Comparison of ENCODE assay signal across 19 mouse cellular contexts in the genomic region with DNA sequence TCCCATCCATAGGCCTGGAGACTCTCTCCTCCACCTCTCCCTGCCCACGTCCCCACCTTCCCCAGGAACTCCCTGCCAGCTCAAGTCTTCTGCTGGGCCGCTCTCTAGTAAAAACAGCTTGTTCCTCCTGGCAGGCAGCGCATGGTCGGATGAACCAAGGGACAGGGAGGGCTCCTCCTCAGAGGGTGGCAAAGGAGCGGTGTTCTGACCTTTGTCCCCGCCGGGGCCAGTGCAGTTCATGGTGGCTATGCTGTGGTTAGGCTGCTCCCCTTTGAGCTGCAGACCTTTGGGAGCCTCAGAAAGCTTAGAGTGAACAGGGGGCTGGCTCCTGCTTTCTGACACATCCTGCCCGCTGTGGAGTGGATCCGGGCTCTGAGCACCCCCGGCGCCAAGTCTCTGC. TPM values are rescaled to one million over a fixed set of nuclear protein-coding genes. Genes with fewer than 3 reads are reported as not detected.
A peak's percentile ranks its signal among the peaks of the same experiment; 100 is the strongest.
DNase-seq lines count a peak whose midpoint lies in the region; ATAC-seq and TF ChIP-seq lines count a peak whose summit lies in the region.
"Had no signal": no experiment of that assay in that cellular context is flagged by ENCODE, and none has a peak within 500 bp of the region (broad histone marks: within the 10 kb centered on the region; RNA-seq: fewer than 3 reads in every experiment).

No protein-coding gene starts in this region.

- no peak overlapping the region for H3K27ac ChIP-seq in forebrain, embryonic 11.5 days (ENCODE audit: low read depth, low read length)
- H3K27ac ChIP-seq in forebrain, embryonic 12.5 days: no peak overlapping the region
- H3K27ac ChIP-seq in kidney, adult 2 months (ENCODE audit: insufficient read depth, low read depth, low read length): no peak overlapping the region
- peak overlapping the region; percentile 29 for H3K27ac ChIP-seq in small intestine, adult 2 months (ENCODE audit: insufficient read depth, low read depth, low read length)
- H3K27ac ChIP-seq: embryonic facial prominence, embryonic 15.5 days; heart, embryonic 10.5 days; hindbrain, embryonic 15.5 days; left cerebral cortex, adult 2 months; liver, embryonic 15.5 days; macrophage had no signal

- no peaks in the 10 kb centered on the region; the same call in 1 of the 2 replicates for H3K36me3 ChIP-seq in forebrain, embryonic 11.5 days (ENCODE audit: control insufficient read depth, insufficient read depth, low read length)
- peaks cover 40% of the 10 kb centered on the region for H3K36me3 ChIP-seq in forebrain, embryonic 12.5 days (replicated peaks)
- H3K36me3 ChIP-seq in kidney, adult 2 months (ENCODE audit: control insufficient read depth, insufficient read depth, low read length): no peaks in the 10 kb centered on the region
- peaks cover 2% of the 10 kb centered on the region for H3K36me3 ChIP-seq in small intestine, adult 2 months (ENCODE audit: control insufficient read depth, insufficient read depth, low read length)

- no peak for ATAC-seq in forebrain, embryonic 11.5 days (replicated peaks; ENCODE audit: low FRiP score)
- ATAC-seq in forebrain, embryonic 12.5 days (ENCODE audit: low FRiP score): no peak

- no peaks in the 10 kb centered on the region for H3K9me3 ChIP-seq in forebrain, embryonic 11.5 days (ENCODE audit: control insufficient read depth, low read length)
- no peaks in the 10 kb centered on the region for H3K9me3 ChIP-seq in forebrain, embryonic 12.5 days
- H3K9me3 ChIP-seq: embryonic facial prominence, embryonic 15.5 days; heart, embryonic 10.5 days; hindbrain, embryonic 15.5 days; liver, embryonic 15.5 days had no signal

- no peak for TF ChIP-seq CTCF in kidney, adult 2 months (conservative IDR thresholded peaks at IDR 0.05; ENCODE audit: insufficient read depth, insufficient read length, low read depth, low read length)
- TF ChIP-seq CTCF in small intestine, adult 2 months (IDR thresholded peaks at IDR 0.05; ENCODE audit: extremely low read depth, insufficient read length, insufficient replicate concordance, low read depth, low read length): no peak

- 94% methylated on average over 11 of the region's 11 CpGs for WGBS in forebrain, embryonic 11.5 days
- WGBS in forebrain, embryonic 12.5 days: 92% methylated on average over 11 of the region's 11 CpGs
- WGBS in kidney, adult 2 months: 74% methylated on average over 11 of the region's 11 CpGs
- WGBS in small intestine, adult 2 months: 34% methylated on average over 11 of the region's 11 CpGs

- H3K4me3 ChIP-seq in forebrain, embryonic 11.5 days (ENCODE audit: low read depth, low read length): no peak overlapping the region
- H3K4me3 ChIP-seq in forebrain, embryonic 12.5 days (replicated peaks): no peak overlapping the region
- no peak overlapping the region for H3K4me3 ChIP-seq in kidney, adult 2 months (ENCODE audit: insufficient read depth, low read depth, low read length)
- peak overlapping the region; percentile 47 for H3K4me3 ChIP-seq in small intestine, adult 2 months (ENCODE audit: low read depth, low read length)
- H3K4me3 ChIP-seq: embryonic facial prominence, embryonic 15.5 days; heart, embryonic 10.5 days; hindbrain, embryonic 15.5 days; left cerebral cortex, adult 2 months; liver, embryonic 15.5 days had no signal

- no peak for TF ChIP-seq POLR2A in kidney, adult 2 months (IDR thresholded peaks at IDR 0.05; ENCODE audit: low read depth, low read length)
- no peak for TF ChIP-seq POLR2A in small intestine, adult 2 months (IDR thresholded peaks at IDR 0.05; ENCODE audit: low read depth, low read length)

- H3K4me2 ChIP-seq in forebrain, embryonic 11.5 days (ENCODE audit: low read depth, low read length, severe bottlenecking): no peak overlapping the region
- no peak overlapping the region for H3K4me2 ChIP-seq in forebrain, embryonic 12.5 days
- H3K4me2 ChIP-seq: embryonic facial prominence, embryonic 15.5 days; hindbrain, embryonic 15.5 days; liver, embryonic 15.5 days had no signal

- no peak overlapping the region for H3K9ac ChIP-seq in forebrain, embryonic 11.5 days (ENCODE audit: low read length)
- H3K9ac ChIP-seq in forebrain, embryonic 12.5 days: no peak overlapping the region
- H3K9ac ChIP-seq: embryonic facial prominence, embryonic 15.5 days; hindbrain, embryonic 15.5 days; liver, embryonic 15.5 days had no signal

- no peaks in the 10 kb centered on the region for H3K27me3 ChIP-seq in forebrain, embryonic 11.5 days (ENCODE audit: control insufficient read depth, insufficient read depth, low read length)
- H3K27me3 ChIP-seq in forebrain, embryonic 12.5 days: no peaks in the 10 kb centered on the region
- H3K27me3 ChIP-seq in kidney, adult 2 months (replicated peaks; ENCODE audit: control insufficient read depth, insufficient read depth, low read length): no peaks in the 10 kb centered on the region
- no peaks in the 10 kb centered on the region for H3K27me3 ChIP-seq in small intestine, adult 2 months (ENCODE audit: control insufficient read depth, insufficient read depth, low read length)
- H3K27me3 ChIP-seq: embryonic facial prominence, embryonic 15.5 days; hindbrain, embryonic 15.5 days; liver, embryonic 15.5 days had no signal

- intact Hi-C loops in gastrocnemius, postnatal 14 days (cut with DNase I; ENCODE audit: low total_unique reads): no loop called here

- DNase-seq in forebrain, embryonic 11.5 days (ENCODE audit: low spot score): peak; percentile 30
- DNase-seq in kidney, adult 2 months: peak; percentile 84
- DNase-seq in kidney, postnatal 14 days: peak; percentile 74
- no peak for DNase-seq in spleen, adult 18-20 months
- DNase-seq in adrenal gland, adult 2 months: no peak
- DNase-seq in gastrocnemius, postnatal 14 days: no peak
- DNase-seq: adrenal gland, postnatal 25 days; cerebellum, adult 9-10 months; heart, postnatal 4 days; left cerebral cortex, postnatal 4 days; liver had no signal

- no peaks in the 10 kb centered on the region for H3K4me1 ChIP-seq in forebrain, embryonic 11.5 days (replicated peaks; ENCODE audit: control insufficient read depth, insufficient read depth, low read length)
- H3K4me1 ChIP-seq in forebrain, embryonic 12.5 days: no peaks in the 10 kb centered on the region
- no peaks in the 10 kb centered on the region for H3K4me1 ChIP-seq in kidney, adult 2 months (ENCODE audit: control insufficient read depth, insufficient read depth, low read length)
- H3K4me1 ChIP-seq in small intestine, adult 2 months (ENCODE audit: control insufficient read depth, insufficient read depth, insufficient read length, low read length): peaks cover 7% of the 10 kb centered on the region; the same call in 1 of the 2 replicates
- H3K4me1 ChIP-seq: embryonic facial prominence, embryonic 15.5 days; hindbrain, embryonic 15.5 days had no signal

RNA-seq across cellular contexts. Expression of gene Cep164, which starts 21.6 kb away (rescaled TPM):
- polyA plus RNA-seq in forebrain, embryonic 11.5 days (2014; fragmentation: Nextera tagmentation; extraction: Ambion mirVana): 17.5 and 21.5 TPM in 2 replicates
- 16.3 and 17.7 TPM in 2 replicates for polyA plus RNA-seq in forebrain, embryonic 12.5 days (2016; fragmentation: Nextera tagmentation; extraction: Ambion mirVana)
- polyA plus RNA-seq in kidney, adult 2 months (2012; rRNA removed): 14.6 and 17.8 TPM in 2 replicates
- 4.9 and 12.9 TPM in 2 replicates for polyA plus RNA-seq in small intestine, adult 2 months (2012; rRNA removed)
- total RNA-seq in adrenal gland, adult 2 months (2021): 10 to 100 TPM; 15.0 to 18.8 TPM
- polyA plus RNA-seq in adrenal gland, adult 2 months (2012; rRNA removed): 23.4 and 28.1 TPM in 2 replicates
- total RNA-seq in gastrocnemius, postnatal 14 days (2021): 1 to 10 TPM; 2.7 to 3.7 TPM

RNA-seq across cellular contexts. Expression of gene Bace1, which starts 31.5 kb away (rescaled TPM):
- polyA plus RNA-seq in forebrain, embryonic 11.5 days (2014; fragmentation: Nextera tagmentation; extraction: Ambion mirVana): 29.8 and 30.7 TPM in 2 replicates
- 35.4 and 36.5 TPM in 2 replicates for polyA plus RNA-seq in forebrain, embryonic 12.5 days (2016; fragmentation: Nextera tagmentation; extraction: Ambion mirVana)
- 26.8 and 31.7 TPM in 2 replicates for polyA plus RNA-seq in kidney, adult 2 months (2012; rRNA removed)
- polyA plus RNA-seq in small intestine, adult 2 months (2012; rRNA removed): 4.5 and 5.2 TPM in 2 replicates
- total RNA-seq in adrenal gland, adult 2 months (2021): 10 to 100 TPM; 22.0 to 27.6 TPM
- polyA plus RNA-seq in adrenal gland, adult 2 months (2012; rRNA removed): 22.9 and 28.7 TPM in 2 replicates
- total RNA-seq in gastrocnemius, postnatal 14 days (2021): 10 to 100 TPM; 41.0 to 55.8 TPM

Comparison
In these comparisons a context has a peak if more than half of its experiments do, and no peak if none do; other contexts are left out.
1. DNase-seq: peak in forebrain, embryonic 11.5 days (single experiment), kidney, adult 2 months (single experiment) and kidney, postnatal 14 days (single experiment); none in spleen, adult 18-20 months (0 of 2), adrenal gland, adult 2 months (single experiment) and gastrocnemius, postnatal 14 days (single experiment).